Mouse (Mus musculus): ENCODE data around the gene Gm17268. TPM values are rescaled to one million over a fixed set of nuclear protein-coding genes. Genes with fewer than 3 reads are reported as not detected.

Gm17268 gene
- polyA plus RNA-seq, 1 experiment: not detected

DNA sequence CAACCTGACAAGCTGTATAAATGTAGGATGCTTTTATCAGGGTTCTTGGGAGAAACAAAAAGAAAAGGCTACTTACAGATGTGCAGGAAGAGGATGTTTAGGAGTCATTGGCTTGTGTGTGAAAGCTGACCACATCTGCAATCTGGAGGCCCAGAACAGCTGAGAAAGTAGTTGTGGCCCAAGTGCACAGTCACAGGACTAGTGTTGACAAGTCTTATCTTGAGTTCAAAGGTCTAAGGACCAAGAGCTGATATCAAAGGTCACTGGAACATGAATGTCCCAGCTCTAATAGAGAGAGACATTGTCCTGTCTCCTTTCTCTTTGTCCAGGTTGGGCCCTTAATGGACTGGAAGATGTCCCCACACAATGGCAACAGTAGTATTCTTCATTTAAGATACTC, 18.6 kb downstream of the Gm17268 start:
- Histone ChIP-seq H3K4me3 (replicated peaks) (no peak overlapping the region), H3K36me3 (ENCODE audit: control insufficient read depth) (no peaks in the 10 kb centered on the region), H3K27me3 (ENCODE audit: control insufficient read depth) (no peaks in the 10 kb centered on the region), H3K9me3 (ENCODE audit: control insufficient read depth, low read length) (no peaks in the 10 kb centered on the region), H3K4me1 (ENCODE audit: control insufficient read depth) (no peaks in the 10 kb centered on the region)
- TF ChIP-seq GATA1 (IDR thresholded peaks at IDR 0.05; ENCODE audit: low read length): no peak
- no peak for TF ChIP-seq TAL1 (IDR thresholded peaks at IDR 0.05; ENCODE audit: low read length)

DNA sequence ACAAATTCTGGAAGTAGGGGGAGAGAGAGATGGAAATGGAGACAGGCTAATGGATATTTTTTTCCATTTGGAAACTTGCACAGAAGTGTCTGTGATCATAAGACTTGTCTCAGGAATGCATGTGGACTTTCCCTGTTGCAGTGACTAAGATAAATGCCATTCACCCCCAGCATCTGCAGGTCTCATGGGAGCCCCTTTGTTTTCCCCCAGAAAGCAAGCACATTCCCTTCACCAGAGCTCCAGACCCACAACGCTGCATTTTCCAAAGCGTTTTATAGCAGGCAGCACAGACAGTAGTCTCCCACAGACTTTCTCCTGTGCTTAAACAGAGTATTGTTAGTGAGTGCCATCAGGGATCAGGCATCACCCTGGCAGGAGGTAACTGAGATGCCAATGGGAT, 19.0 kb downstream of the Gm17268 start:
- no peaks in the 10 kb centered on the region for H3K4me1 ChIP-seq (ENCODE audit: control insufficient read depth)
- H3K27me3 ChIP-seq (ENCODE audit: control insufficient read depth): no peaks in the 10 kb centered on the region
- no peaks in the 10 kb centered on the region for H3K36me3 ChIP-seq (ENCODE audit: control insufficient read depth)
- H3K4me3 ChIP-seq (replicated peaks): no peak overlapping the region
- no peaks in the 10 kb centered on the region for H3K9me3 ChIP-seq (ENCODE audit: control insufficient read depth, low read length)
- TF ChIP-seq GATA1 (IDR thresholded peaks at IDR 0.05; ENCODE audit: low read length) (no peak), TAL1 (IDR thresholded peaks at IDR 0.05; ENCODE audit: low read length) (no peak)

GRCm38 (mm10) chr11:82016181-82016780, 22.1 kb downstream of the Gm17268 start:
- no peaks in the 10 kb centered on the region for H3K4me1 ChIP-seq (ENCODE audit: control insufficient read depth)
- H3K4me3 ChIP-seq (replicated peaks): no peak overlapping the region
- no peaks in the 10 kb centered on the region for H3K9me3 ChIP-seq (ENCODE audit: control insufficient read depth, low read length)
- no peaks in the 10 kb centered on the region for H3K36me3 ChIP-seq (ENCODE audit: control insufficient read depth)
- H3K27me3 ChIP-seq (ENCODE audit: control insufficient read depth): no peaks in the 10 kb centered on the region
- TF ChIP-seq GATA1 (IDR thresholded peaks at IDR 0.05; ENCODE audit: low read length) (no peak), TAL1 (IDR thresholded peaks at IDR 0.05; ENCODE audit: low read length) (no peak)

DNA sequence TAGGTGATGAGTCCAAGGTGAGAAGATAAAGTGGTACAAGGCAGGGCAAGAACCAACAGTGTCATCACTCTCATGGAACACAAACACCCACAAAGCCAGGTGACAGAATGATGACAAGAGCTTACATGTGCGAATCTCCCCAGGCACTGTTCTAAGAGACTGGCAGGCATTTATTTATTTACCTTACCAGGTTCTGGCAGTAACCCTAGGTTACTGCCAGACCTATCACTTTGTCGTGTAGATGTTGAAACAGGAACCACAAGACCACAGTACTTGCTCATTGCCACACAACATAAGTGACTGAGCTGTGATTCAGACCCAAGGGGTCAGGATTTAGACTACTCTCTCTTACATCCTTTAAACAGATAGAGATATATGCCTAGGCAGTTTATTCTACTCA, 23.3 kb downstream of the Gm17268 start:
- TF ChIP-seq TAL1 (IDR thresholded peaks at IDR 0.05; ENCODE audit: low read length): no peak
- no peak for TF ChIP-seq GATA1 (IDR thresholded peaks at IDR 0.05; ENCODE audit: low read length)
- Histone ChIP-seq H3K9me3 (ENCODE audit: control insufficient read depth, low read length) (no peaks in the 10 kb centered on the region), H3K4me3 (replicated peaks) (no peak overlapping the region), H3K4me1 (ENCODE audit: control insufficient read depth) (no peaks in the 10 kb centered on the region), H3K27me3 (ENCODE audit: control insufficient read depth) (no peaks in the 10 kb centered on the region), H3K36me3 (ENCODE audit: control insufficient read depth) (no peaks in the 10 kb centered on the region)

GRCm38 (mm10) chr11:82013756-82014155, 24.6 kb downstream of the Gm17268 start:
- TF ChIP-seq TAL1 (IDR thresholded peaks at IDR 0.05; ENCODE audit: low read length): no peak
- TF ChIP-seq GATA1 (IDR thresholded peaks at IDR 0.05; ENCODE audit: low read length): no peak
- Histone ChIP-seq H3K9me3 (ENCODE audit: control insufficient read depth, low read length) (no peaks in the 10 kb centered on the region), H3K4me1 (ENCODE audit: control insufficient read depth) (no peaks in the 10 kb centered on the region), H3K4me3 (replicated peaks) (no peak overlapping the region), H3K36me3 (ENCODE audit: control insufficient read depth) (no peaks in the 10 kb centered on the region), H3K27me3 (ENCODE audit: control insufficient read depth) (no peaks in the 10 kb centered on the region)

DNA sequence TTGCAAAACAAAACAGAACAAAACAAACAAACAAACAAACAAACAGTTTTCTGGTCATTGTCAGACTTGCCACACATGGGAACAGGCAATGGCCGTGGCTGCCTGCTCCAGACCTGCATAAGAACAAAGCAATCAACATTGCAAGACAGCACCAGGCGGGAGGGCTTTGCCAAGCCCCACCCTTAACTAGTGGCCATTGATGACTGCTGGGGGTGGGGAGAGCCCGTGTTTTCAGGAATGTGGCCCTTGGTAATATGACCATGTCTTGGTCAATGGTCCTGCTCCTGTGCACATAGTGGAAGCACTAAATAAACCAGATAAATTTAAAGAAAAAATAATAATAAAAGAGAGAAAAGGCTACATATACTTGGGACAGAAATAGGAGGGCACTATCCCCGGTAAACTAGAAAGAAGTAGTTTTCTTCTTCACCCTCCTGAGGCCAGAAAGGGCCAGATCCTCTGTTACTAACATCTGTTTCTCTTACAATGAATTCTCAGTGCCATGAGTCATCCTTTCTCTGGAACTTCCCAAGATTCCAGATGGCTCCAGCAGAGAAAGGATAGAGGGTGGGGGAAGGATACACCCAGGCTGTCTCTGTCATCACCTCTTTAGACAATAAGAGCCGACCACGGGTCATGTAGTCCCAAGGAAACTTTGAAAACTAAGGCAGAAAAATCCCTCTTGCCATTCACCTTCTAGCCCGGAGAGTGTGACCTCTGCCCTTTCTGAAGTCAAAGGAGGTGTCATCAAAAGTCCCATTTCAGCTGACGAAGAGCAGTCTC, 26.8 kb downstream of the Gm17268 start:
- Histone ChIP-seq H3K9me3 (ENCODE audit: control insufficient read depth, low read length) (no peaks in the 10 kb centered on the region), H3K4me1 (ENCODE audit: control insufficient read depth) (no peaks in the 10 kb centered on the region), H3K36me3 (ENCODE audit: control insufficient read depth) (no peaks in the 10 kb centered on the region), H3K27me3 (ENCODE audit: control insufficient read depth) (no peaks in the 10 kb centered on the region), H3K4me3 (replicated peaks) (no peak overlapping the region)
- TF ChIP-seq TAL1 (IDR thresholded peaks at IDR 0.05; ENCODE audit: low read length): no peak
- no peak for TF ChIP-seq GATA1 (IDR thresholded peaks at IDR 0.05; ENCODE audit: low read length)

DNA sequence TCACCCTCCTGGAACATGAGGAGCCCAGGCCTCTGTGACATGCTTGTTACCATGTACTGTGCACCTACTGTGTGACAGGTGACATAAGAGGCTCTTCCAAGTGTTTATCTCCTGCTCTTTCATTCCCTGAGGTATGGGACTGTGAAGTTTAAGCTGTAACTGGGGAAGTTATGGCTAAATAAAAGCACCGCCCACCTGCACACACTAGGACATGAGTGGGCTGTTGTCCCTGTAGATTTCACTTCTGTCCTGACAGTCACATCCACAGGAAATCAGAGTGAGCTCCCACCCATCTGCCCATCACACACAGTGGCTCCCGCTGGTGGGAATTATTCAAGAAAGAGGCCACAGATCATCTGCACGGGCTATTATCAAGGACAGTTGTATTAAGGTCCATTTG, 28.2 kb downstream of the Gm17268 start:
- H3K4me3 ChIP-seq (replicated peaks): no peak overlapping the region
- H3K27me3 ChIP-seq (ENCODE audit: control insufficient read depth): no peaks in the 10 kb centered on the region
- TF ChIP-seq TAL1 (IDR thresholded peaks at IDR 0.05; ENCODE audit: low read length) (no peak), GATA1 (IDR thresholded peaks at IDR 0.05; ENCODE audit: low read length) (no peak)
- H3K36me3 ChIP-seq (ENCODE audit: control insufficient read depth): no peaks in the 10 kb centered on the region
- no peaks in the 10 kb centered on the region for H3K4me1 ChIP-seq (ENCODE audit: control insufficient read depth)
- no peaks in the 10 kb centered on the region for H3K9me3 ChIP-seq (ENCODE audit: control insufficient read depth, low read length)

- H3K4me3 ChIP-seq (replicated peaks): no peak overlapping the region
- H3K27me3 ChIP-seq (ENCODE audit: control insufficient read depth): no peaks in the 10 kb centered on the region
- no peaks in the 10 kb centered on the region for H3K9me3 ChIP-seq (ENCODE audit: control insufficient read depth, low read length)
- no peaks in the 10 kb centered on the region for H3K36me3 ChIP-seq (ENCODE audit: control insufficient read depth)
- H3K4me1 ChIP-seq (ENCODE audit: control insufficient read depth): no peaks in the 10 kb centered on the region
- TF ChIP-seq GATA1 (IDR thresholded peaks at IDR 0.05; ENCODE audit: low read length) (no peak), TAL1 (IDR thresholded peaks at IDR 0.05; ENCODE audit: low read length) (no peak)
Measured at GRCm38 (mm10) chr11:82006796-82007423, 31.5 kb downstream of the Gm17268 start.

DNA sequence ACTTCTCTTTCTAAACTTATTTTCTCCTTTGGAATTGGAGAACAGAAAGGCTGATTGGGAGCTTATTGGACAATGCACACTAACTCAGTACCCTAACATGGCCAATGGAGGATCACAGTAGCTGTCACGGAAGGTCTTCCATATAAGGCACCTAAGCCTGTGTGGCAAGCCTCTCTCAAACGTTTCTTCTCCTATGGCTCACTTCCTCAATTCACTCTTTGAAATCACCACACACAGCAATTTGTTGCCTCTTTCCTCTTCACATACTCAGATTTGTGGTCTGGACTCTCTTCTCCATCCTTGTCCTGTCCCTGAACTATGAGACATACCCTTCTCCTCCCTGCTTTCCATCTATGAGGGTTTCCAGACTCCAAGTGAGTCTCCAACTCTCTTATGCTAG, 33.6 kb downstream of the Gm17268 start:
- no peaks in the 10 kb centered on the region for H3K36me3 ChIP-seq (ENCODE audit: control insufficient read depth)
- no peaks in the 10 kb centered on the region for H3K27me3 ChIP-seq (ENCODE audit: control insufficient read depth)
- no peak for TF ChIP-seq GATA1 (IDR thresholded peaks at IDR 0.05; ENCODE audit: low read length)
- TF ChIP-seq TAL1 (IDR thresholded peaks at IDR 0.05; ENCODE audit: low read length): no peak
- H3K4me3 ChIP-seq (replicated peaks): no peak overlapping the region
- H3K9me3 ChIP-seq (ENCODE audit: control insufficient read depth, low read length): no peaks in the 10 kb centered on the region
- no peaks in the 10 kb centered on the region for H3K4me1 ChIP-seq (ENCODE audit: control insufficient read depth)
